Mouse (Mus musculus): ENCODE data around the gene Lrmp. TPM values are rescaled to one million over a fixed set of nuclear protein-coding genes. Genes with fewer than 3 reads are reported as not detected.
"Not testable (repeated sequence)": the region's sequence is repeated elsewhere in the genome, so short reads cannot be mapped to it uniquely, and the experiment has no call there.

Lrmp gene
- polyA plus RNA-seq, 1 experiment = 1.6 TPM

- Histone ChIP-seq H3K4me3 (ENCODE audit: insufficient read depth, low read length) (no peak overlapping the region), H3K4me1 (ENCODE audit: control insufficient read depth, insufficient read depth, low read length) (no peaks in the 10 kb centered on the region), H3K27ac (ENCODE audit: insufficient read depth, low read length) (no peak overlapping the region)
- no peak for TF ChIP-seq CTCF (IDR thresholded peaks at IDR 0.05; ENCODE audit: extremely low read depth, insufficient read depth, low read length)
- no peak for TF ChIP-seq POLR2A (IDR thresholded peaks at IDR 0.05; ENCODE audit: extremely low read depth, insufficient read depth, low read length)
Measured at GRCm38 (mm10) chr6:145131991-145132390, 16.5 kb downstream of the Lrmp start.

- H3K27ac ChIP-seq (ENCODE audit: insufficient read depth, low read length); H3K4me3 ChIP-seq (ENCODE audit: insufficient read depth, low read length); H3K4me1 ChIP-seq (ENCODE audit: control insufficient read depth, insufficient read depth, low read length): not testable (repeated sequence)
Measured at GRCm38 (mm10) chr6:145132969-145133368, 17.5 kb downstream of the Lrmp start.

- H3K27ac ChIP-seq (ENCODE audit: insufficient read depth, low read length) = no peak overlapping the region
- H3K4me3 ChIP-seq (ENCODE audit: insufficient read depth, low read length) = no peak overlapping the region
- no peaks in the 10 kb centered on the region for H3K4me1 ChIP-seq (ENCODE audit: control insufficient read depth, insufficient read depth, low read length)
- TF ChIP-seq POLR2A (IDR thresholded peaks at IDR 0.05; ENCODE audit: extremely low read depth, insufficient read depth, low read length) (no peak), CTCF (IDR thresholded peaks at IDR 0.05; ENCODE audit: extremely low read depth, insufficient read depth, low read length) (no peak)
Measured at GRCm38 (mm10) chr6:145135295-145135694, 19.8 kb downstream of the Lrmp start.

GRCm38 (mm10) chr6:145135804-145136203 is 20.4 kb downstream of the Lrmp start:
- TF ChIP-seq CTCF (IDR thresholded peaks at IDR 0.05; ENCODE audit: extremely low read depth, insufficient read depth, low read length) = no peak
- no peak for TF ChIP-seq POLR2A (IDR thresholded peaks at IDR 0.05; ENCODE audit: extremely low read depth, insufficient read depth, low read length)
- no peak overlapping the region for H3K4me3 ChIP-seq (ENCODE audit: insufficient read depth, low read length)
- no peak overlapping the region for H3K27ac ChIP-seq (ENCODE audit: insufficient read depth, low read length)
- H3K4me1 ChIP-seq (ENCODE audit: control insufficient read depth, insufficient read depth, low read length) = no peaks in the 10 kb centered on the region

- Histone ChIP-seq H3K27ac (ENCODE audit: insufficient read depth, low read length) (no peak overlapping the region), H3K4me3 (ENCODE audit: insufficient read depth, low read length) (no peak overlapping the region), H3K4me1 (ENCODE audit: control insufficient read depth, insufficient read depth, low read length) (no peaks in the 10 kb centered on the region)
- TF ChIP-seq CTCF (IDR thresholded peaks at IDR 0.05; ENCODE audit: extremely low read depth, insufficient read depth, low read length) (no peak), POLR2A (IDR thresholded peaks at IDR 0.05; ENCODE audit: extremely low read depth, insufficient read depth, low read length) (no peak)
Measured at GRCm38 (mm10) chr6:145136831-145137230, 21.4 kb downstream of the Lrmp start.

GRCm38 (mm10) chr6:145139236-145139635 is 23.8 kb downstream of the Lrmp start:
- H3K4me1 ChIP-seq (ENCODE audit: control insufficient read depth, insufficient read depth, low read length) = no peaks in the 10 kb centered on the region
- no peak for TF ChIP-seq POLR2A (IDR thresholded peaks at IDR 0.05; ENCODE audit: extremely low read depth, insufficient read depth, low read length)
- no peak for TF ChIP-seq CTCF (IDR thresholded peaks at IDR 0.05; ENCODE audit: extremely low read depth, insufficient read depth, low read length)
- no peak overlapping the region for H3K4me3 ChIP-seq (ENCODE audit: insufficient read depth, low read length)
- H3K27ac ChIP-seq (ENCODE audit: insufficient read depth, low read length) = no peak overlapping the region

GRCm38 (mm10) chr6:145139776-145140475 is 24.5 kb downstream of the Lrmp start:
- H3K27ac ChIP-seq (ENCODE audit: insufficient read depth, low read length) = no peak overlapping the region
- TF ChIP-seq POLR2A (IDR thresholded peaks at IDR 0.05; ENCODE audit: extremely low read depth, insufficient read depth, low read length) (no peak), CTCF (IDR thresholded peaks at IDR 0.05; ENCODE audit: extremely low read depth, insufficient read depth, low read length) (no peak)
- no peaks in the 10 kb centered on the region for H3K4me1 ChIP-seq (ENCODE audit: control insufficient read depth, insufficient read depth, low read length)
- H3K4me3 ChIP-seq (ENCODE audit: insufficient read depth, low read length) = no peak overlapping the region

- no peaks in the 10 kb centered on the region for H3K4me1 ChIP-seq (ENCODE audit: control insufficient read depth, insufficient read depth, low read length)
- no peak for TF ChIP-seq POLR2A (IDR thresholded peaks at IDR 0.05; ENCODE audit: extremely low read depth, insufficient read depth, low read length)
- TF ChIP-seq CTCF (IDR thresholded peaks at IDR 0.05; ENCODE audit: extremely low read depth, insufficient read depth, low read length) = no peak
- no peak overlapping the region for H3K4me3 ChIP-seq (ENCODE audit: insufficient read depth, low read length)
- no peak overlapping the region for H3K27ac ChIP-seq (ENCODE audit: insufficient read depth, low read length)
Measured at GRCm38 (mm10) chr6:145140706-145141105, 25.3 kb downstream of the Lrmp start.

GRCm38 (mm10) chr6:145141827-145142226 is 26.4 kb downstream of the Lrmp start:
- H3K4me1 ChIP-seq (ENCODE audit: control insufficient read depth, insufficient read depth, low read length) = no peaks in the 10 kb centered on the region
- no peak overlapping the region for H3K4me3 ChIP-seq (ENCODE audit: insufficient read depth, low read length)
- H3K27ac ChIP-seq (ENCODE audit: insufficient read depth, low read length) = no peak overlapping the region
- no peak for TF ChIP-seq POLR2A (IDR thresholded peaks at IDR 0.05; ENCODE audit: extremely low read depth, insufficient read depth, low read length)
- no peak for TF ChIP-seq CTCF (IDR thresholded peaks at IDR 0.05; ENCODE audit: extremely low read depth, insufficient read depth, low read length)

GRCm38 (mm10) chr6:145145173-145145572 is 29.7 kb downstream of the Lrmp start:
- no peak overlapping the region for H3K4me3 ChIP-seq (ENCODE audit: insufficient read depth, low read length)
- no peaks in the 10 kb centered on the region for H3K4me1 ChIP-seq (ENCODE audit: control insufficient read depth, insufficient read depth, low read length)
- TF ChIP-seq POLR2A (IDR thresholded peaks at IDR 0.05; ENCODE audit: extremely low read depth, insufficient read depth, low read length) (no peak), CTCF (IDR thresholded peaks at IDR 0.05; ENCODE audit: extremely low read depth, insufficient read depth, low read length) (no peak)
- H3K27ac ChIP-seq (ENCODE audit: insufficient read depth, low read length) = no peak overlapping the region
